Mouse (Mus musculus) adipocyte (in vitro differentiated cells): ENCODE data around the gene Snx9.

ENCODE experiments used
- DNase-seq: peaks from one replicate; pipeline ENCODE4 v3.0.0-alpha.2; 2016; ENCODE audit warnings: low spot score

Snx9 gene

DNA sequence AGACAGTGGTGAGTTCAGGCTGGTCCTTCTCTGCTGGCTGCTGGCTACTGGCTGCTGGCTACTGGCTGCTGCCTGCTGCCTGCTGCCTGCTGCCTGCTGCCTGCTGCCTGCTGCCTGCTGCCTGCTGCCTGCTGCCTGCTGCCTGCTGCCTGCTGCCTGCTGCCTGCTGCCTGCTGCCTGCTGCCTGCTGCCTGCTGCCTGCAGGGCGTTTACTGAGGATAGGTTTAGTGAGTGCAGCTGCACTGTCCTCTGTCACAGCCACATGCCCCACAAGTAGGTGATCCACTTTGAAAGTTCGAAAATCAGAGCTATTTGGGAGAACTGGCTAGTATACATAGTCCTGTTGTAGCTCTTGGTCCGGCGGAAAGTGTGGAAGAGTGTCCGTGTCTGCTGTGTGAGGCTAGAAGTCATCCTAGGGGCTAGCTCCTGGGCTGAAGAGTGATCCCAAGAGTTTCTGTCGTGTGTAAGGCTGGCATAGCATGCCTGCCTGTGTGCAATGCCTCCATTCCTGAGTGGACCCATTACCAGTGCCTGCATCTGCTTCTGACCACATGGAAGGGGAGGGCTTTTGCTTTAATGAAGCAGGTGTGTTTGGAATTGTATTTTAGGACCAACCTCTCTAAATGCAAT, 45.2 kb downstream of the Snx9 start:
- no peak for DNase-seq

DNA sequence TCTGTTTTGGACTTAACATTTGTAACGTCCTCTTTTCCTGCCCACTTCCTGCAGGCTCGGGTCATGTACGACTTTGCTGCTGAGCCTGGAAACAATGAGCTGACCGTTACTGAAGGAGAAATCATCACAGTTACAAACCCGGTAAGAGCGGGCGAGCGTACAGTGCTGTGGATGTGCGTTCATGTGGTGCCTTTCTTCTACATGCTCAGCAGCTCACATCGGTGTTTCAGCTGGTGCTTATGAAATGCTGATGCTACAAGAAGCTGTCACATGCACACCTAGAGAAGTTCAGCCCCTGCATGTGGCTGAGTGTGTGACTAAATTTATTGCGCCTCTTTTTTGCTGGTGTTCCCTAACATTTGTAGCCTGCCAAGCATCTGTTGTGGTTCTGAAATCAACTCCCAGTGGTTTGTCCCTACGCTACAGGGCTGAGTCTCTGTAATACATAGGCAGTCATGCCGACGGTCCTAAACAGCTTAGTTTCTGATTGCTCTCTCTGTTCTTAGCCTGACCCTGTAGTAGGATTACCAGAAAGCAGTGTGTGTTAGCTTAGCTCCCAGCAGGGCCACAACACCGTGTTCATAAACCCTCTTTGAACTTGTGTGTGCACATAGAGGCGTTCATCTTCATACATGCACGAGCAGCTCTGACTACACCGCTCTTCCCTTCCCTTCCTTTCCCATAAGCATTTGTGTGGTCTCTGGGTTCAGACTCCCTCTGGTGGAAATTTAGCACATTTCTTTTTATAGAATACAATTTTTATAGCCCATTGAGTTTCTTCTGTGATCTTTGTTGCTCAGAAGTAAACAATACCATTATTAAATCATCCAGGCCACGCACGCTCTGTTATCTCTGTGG, 46.0 kb downstream of the Snx9 start:
- peak; percentile 65 for DNase-seq

DNA sequence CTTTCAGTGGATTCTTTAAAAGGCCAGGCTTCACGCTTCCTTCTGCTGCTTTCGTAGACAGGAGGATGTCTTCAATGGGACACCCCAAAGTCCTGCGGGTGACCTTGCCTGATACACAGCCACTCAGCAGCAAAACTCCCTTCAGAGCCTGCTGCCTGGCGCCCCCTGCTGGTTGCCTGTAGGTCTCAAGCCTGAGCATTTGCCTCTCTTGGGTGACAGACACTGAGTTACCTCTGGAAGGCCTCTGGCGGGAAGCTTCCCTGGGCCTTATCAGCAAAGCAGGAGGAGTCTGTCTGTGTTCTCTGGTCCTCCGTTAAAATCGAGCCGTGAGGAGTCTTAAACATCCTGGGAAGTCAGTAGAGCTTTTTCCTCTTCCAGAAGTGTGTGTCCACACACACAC, 49.3 kb downstream of the Snx9 start:
- peak; percentile 73 for DNase-seq

DNA sequence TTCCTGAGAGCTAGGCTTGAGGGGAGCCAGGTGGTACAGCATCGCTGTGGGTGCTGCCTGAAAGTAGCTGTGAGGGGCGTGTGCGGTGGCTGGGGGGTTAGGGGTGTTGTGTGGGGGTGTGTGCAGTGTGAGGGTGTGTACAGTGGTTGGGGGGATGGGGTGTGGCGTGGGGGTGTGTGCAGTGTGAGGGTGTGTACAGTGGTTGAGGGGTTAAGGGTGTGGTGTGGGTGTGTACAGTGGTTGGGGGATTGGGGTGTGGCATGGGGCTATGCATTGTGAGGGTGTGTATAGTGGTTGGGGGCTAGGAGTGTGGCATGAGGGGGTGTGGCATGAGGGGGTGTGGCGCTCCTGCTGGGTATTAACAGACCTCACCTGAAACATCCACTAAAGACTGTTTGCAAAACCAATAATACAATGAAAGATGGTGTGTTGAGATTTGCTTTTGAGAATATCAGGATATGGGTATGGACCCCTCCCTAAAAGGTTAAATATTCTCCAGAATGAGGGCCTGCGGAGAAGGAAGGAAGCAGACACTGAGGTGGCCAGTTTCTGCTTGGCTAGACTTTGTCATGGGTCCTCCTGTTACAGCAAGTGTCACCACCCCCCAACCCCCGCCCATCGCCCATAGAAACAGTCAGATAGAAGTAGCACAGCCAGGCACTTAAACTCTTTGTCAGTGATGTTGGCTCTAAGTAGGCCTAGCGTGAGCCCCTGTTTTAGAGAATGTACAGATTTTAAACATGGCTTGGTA, 51.0 kb downstream of the Snx9 start:
- DNase-seq = no peak

DNA sequence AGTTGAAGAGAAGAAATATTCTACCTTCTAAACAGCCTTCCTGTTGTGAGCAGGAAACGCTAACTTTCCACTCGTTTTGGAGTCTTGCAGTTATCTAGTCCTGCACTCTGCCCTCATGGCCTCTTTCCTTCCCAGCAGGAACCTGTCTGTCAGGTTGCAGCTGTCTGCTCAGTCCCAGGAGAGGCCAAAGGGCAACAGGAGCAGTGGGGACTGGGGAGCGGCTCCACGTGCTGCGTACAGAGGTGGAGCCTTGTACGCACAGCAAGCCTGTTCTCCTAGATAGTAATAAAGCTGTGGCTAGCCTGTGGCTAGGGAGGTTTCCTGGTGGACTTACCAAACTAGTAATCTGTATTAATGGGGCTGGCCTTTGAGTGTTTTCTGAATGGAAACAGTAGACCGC, 52.0 kb downstream of the Snx9 start:
- DNase-seq = peak; percentile 56

DNA sequence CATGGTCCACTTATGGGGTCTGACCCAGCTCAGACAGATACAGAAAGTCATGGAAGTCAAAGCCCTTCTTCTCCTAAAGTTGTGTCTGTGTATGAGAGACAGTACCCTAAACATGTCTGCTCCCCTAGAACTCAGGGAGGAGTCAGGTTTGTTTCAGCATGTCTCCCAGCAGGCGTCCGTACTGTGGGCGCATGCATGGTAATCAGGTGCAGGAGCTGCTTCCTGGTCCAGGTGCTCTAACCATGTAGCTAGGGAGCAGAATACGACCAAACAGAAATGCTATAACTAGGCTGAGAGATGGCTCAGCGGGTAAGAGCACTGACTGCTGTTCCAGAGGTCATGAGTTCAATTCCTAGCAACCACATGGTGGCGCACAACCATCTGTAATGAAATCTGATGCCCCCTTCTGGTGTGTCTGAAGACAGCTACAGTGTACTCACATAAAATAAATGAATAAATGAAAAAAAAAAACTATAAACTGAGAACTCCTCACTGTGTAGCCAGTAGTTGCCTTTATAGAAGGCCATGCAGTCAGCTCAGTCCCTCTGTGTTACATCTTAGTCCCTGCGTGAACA, 52.5 kb downstream of the Snx9 start:
- DNase-seq = no peak

DNA sequence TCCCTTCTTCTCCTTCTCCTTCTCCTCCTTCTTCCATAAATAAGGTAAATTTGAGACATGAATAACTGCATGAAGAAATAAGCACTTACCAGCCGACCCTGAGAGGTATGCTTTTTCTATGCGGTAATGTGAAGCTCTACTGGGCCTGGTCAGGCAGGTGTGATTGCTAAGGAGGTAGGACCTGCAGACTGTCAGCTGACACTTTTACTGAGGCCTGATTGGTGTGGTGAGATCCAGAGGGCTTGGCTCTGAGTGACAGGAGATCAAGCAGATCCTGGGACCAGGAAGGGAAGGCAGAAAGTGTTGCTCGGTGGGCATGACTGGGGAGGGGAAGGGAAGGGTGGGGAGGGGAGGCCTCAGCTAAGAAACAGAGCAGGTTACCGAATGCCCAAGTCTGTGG, 54.9 kb downstream of the Snx9 start:
- no peak for DNase-seq

DNA sequence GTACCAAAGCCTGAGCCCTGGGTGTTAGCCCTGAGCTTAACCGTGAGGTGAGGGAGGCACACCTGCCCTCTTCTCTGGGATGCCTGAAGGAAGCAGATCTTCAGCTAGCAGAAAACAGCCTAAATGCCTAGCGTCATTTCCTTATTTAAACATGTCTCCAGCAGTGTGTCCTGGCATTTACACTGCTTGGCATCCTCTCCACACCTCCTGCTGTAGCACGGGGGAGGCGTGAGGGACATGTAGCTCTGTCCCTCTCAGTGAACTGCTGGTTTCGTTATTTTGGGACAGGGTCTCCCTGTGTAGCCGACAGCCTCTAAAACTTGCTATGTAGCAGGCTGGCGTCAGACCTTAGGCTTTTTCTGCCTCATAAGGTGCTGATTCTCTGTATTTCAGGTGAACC, 55.5 kb downstream of the Snx9 start:
- no peak for DNase-seq

DNA sequence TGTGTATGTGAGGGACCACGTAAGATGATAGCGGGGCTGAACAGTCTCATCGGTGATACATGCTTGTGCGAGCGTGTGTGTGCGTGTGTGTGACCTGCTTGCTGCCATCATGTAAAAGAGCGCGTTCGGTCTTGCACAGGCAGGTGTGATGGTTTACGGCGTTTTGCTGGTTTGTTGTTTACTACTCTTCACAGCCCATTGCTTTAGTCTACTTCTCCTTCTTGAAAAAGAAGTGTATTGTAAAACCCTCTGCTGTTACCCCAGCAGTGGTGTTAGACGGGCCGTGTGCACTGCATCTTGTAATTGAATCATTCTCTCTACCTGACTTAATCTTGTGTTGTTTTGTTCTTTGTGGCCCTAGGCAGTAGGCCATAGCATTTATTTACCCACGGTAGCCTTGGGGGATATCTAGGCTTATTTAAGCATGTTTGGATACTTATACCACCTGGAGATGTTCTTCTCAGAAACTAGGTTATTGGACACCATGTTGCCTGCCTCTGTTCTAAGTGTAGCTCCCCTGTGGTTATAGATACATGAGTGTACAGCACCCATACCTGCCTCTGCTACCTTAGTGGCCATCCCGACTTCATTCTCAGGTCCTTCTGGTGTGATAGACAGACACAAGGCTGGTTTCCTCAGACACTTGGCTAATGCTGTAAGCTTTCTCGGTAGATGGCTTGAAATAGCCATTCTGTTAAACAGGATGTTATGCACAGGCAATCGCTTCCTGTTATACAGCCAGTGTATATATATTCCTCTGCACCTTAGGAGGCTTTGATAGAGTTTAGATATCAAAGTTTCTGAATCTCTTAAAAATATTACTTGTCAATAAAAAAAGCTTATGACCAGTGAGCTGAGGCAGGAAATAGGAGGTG, 56.4 kb downstream of the Snx9 start:
- DNase-seq = no peak

DNA sequence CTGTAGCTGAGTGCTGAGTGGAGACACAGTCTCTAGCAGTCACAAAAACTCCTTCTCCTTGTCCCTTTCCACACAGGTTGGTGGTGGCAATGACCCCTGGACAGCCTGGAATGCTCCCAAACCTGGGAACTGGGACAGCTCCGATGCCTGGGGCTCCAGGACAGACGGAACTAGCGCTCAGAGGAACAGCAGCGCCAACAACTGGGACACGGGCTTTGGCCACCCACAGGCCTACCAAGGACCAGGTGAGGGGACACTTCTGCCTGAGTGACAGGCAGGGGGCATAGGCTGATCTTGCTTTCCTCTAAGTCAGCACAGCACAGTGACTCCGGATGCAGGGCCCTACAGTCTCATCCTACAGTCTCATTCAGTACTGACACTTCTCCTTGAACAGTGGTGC, 58.1 kb downstream of the Snx9 start:
- DNase-seq = no peak

DNA sequence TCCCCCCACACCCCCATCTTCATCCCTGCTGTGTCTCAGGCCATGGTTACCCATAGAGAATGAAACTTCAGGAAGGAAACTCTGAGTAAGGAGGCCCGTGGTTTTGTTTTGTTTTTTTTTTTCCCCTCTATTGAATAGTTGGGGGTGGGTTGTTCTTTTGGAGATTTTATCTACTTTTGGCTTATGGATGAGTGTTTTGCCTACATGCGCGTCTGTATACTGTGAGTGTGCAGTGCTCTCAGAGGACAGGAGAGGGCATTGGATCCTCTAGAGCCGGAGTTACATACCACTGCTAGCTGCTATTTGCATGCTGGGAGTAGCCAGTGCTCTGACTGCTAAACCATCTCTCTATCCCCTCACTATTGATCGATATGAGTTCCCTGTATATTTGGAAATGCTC, 60.3 kb downstream of the Snx9 start:
- no peak for DNase-seq

DNA sequence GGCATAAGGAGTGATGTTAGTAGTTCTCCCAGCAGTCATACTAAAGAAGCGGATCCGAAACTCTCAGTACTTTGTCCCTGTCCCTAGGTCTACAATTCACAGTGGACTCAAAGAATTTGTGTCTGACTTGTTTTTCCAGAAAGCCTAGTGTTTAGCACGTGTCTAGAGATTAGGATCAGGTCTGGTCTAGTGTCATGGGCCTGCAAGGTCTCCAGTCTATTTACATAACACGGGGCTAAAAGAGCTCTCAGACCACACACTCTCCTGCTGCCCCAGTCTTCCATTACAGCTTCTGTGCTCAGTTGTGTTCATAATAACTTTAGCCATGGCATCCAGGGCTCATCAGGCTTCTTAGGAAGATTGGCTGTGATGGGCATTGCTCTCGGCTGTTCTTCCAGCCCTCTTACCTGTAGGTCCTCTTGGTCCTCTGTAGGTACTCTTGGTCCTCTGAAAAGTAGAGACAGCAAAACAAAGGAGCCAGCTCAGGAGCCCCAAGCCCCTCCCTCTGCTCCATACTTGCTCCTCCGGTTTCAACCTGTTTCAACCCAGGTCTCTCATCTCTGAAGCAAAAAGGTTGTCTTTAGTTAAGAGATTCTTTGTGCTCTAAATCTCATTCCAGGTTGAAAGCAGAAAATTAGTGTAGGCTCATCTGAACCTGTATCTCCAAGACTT, 62.6 kb downstream of the Snx9 start:
- DNase-seq = no peak

DNA sequence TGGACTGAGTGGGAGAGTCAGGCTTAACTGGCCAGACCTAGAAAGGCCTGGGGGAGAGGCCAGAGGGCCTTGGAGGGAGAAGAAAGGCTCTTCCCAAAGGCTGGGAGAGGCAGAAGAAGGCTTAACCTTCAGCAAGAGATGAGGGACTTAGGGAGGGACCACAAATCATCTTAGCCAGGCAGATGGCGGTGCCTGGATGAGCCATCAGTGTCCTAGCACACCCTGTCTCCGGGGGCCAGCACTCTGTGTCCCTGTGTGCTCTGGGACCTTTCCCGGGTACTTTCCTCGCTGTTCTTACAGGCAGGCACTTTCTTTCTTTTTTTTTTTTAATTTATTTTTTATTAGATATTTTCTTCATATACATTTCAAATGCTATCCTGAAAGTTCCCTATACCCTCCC, 68.6 kb downstream of the Snx9 start:
- DNase-seq = no peak

DNA sequence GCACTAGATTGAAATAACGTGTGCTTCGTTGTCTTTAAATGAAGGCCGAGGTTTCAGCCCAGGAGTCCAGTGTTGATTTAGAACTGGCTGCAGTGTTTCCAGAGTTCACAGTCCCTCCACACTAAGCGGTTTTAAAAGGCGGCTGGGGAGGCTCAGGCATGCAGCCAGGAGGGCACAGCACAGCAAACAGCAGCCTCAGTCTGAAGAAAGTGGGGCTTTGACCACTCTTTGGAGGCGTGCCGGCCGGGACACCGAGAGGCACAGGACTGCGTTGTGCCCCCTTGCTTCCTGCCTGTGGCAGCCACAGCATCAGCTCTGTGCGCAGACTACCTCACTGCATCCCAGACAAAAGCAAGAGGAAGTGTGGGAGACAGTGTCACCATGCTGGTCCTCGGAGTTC, 70.5 kb downstream of the Snx9 start:
- DNase-seq = no peak

DNA sequence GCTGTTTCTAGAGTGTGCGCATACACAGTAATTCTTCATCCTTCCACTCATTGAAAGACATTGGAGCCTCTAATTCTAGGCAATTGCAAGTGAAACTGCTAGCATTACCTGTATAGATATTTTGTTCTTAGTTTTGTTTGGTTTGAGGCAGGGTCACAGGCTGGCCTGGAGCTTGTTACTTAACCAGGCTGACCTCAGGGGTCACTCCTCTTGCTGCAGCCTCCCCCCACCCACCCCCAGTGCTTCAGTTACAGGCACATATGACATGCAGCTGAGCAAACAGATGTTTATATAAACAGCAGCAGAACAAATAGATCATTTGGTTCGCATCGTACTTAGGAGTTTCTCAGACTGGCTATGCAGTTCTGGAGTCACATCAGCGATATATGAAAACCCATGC, 71.7 kb downstream of the Snx9 start:
- DNase-seq = peak; percentile 17

DNA sequence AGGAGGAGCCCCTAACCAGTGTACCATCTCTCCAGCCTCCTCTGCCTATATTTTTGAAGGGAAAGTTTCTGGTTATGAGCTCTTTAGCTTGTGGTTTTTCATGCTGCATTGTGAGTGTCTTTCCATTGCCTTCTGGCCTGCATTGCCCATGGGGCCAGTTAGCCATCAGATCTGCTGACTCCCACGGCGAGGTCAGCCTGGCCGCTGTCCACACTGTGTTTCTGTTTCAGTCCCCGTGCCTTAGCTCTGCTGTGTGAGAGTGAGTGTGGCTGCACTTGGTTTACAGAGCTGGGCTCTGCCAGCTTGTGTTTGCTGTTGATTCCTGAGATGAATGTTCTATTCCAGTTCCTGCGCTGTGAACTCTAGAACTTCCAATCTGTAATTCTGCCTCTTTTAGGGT, 73.1 kb downstream of the Snx9 start:
- peak; percentile 96 for DNase-seq

DNA sequence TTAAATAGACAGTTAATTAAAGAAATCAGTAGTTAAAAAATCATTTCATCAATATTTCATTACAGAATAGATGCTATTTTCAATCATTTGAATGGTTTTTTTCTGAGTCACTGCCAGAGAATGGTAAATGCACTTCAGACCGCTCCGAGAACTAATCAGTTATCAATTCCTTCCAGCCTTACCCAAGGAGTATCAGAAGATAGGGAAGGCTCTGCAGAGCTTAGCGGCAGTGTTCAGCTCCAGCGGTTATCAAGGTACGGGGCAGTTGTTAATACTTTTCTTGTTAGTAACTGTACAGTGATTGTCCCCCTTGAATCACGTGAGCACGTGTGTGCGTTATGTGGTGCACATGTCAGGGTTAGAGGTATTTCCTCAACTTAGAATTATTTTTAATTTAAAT, 80.8 kb downstream of the Snx9 start:
- no peak for DNase-seq

DNA sequence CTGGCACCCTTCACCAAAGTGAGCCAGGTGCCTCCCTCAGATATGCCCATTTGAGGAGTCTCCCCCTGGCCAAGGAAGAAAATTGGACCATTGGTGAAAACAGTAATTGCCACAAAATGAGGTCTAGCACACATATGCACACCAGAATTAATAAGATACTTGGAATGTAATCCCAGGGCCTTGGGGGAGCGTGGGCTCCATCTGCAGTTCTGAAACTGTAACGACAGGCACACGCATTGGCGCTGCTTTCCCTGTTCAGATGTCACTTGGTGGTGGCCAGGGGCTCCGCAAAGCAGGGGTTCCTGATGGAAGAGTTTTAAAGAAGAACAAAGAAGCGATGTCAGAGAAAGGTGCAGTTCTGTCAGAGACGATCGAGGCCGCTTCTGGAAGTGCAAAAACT, 82.2 kb downstream of the Snx9 start:
- DNase-seq = peak; percentile 46

DNA sequence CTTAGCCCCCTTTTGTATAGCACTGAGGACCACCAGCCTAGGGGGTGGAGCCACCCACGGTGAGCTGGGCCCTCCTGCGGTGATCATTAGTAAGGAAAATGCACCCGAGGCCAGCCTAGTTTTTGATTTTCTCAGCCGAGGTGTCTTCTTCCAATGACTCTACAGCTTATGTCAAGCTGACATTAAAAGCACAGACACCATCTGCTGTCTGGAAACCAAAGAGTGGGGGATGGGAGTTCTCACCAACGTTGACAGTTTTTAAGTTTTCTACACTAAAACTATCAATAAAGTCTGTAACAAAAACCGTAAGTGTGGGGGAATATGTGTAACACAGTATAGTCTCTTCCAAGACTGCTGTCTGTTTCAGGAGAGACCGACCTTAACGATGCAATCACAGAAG, 83.1 kb downstream of the Snx9 start:
- no peak for DNase-seq

DNA sequence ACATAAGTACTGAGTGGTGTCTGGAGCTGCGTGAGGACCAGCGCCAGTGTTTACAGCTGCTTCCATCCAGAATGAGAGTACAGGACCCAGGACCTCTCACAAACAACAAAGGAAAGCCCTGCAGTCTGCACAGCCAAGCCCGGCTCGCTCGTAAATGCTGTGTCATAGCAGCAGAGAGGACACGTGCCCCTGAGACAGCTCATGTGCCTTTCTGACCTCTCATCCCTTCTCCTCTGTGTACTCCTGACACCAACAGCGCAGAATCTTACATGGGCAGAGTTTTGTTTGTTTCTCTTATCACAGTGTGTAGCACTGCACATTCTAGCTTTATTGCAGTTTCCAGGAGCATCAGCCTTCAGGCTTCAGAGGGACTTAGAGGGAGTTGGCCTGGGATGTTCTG, 85.6 kb downstream of the Snx9 start:
- no peak for DNase-seq

DNA sequence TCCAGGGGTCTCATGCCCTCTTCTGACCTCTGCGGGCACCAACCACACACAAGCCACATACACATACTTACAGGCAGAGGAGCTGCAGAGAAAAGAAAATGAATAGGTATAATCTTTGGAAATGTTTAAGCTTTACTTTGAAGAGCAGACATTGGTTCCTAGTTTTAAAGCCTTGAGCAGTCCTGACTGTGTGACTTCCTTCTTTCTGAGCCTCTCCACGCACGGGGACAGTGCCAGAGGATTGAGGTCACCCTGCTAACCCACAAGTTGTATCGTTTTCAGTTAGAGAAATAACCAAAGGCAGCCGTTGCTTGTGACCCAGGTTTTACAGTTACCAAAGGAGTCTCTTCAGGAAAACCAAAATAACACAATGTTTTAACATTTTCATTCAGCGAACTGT, 87.9 kb downstream of the Snx9 start:
- DNase-seq = no peak
